Mouse (Mus musculus): ENCODE measurements around the gene Galnt15.

GRCm38 (mm10) chr14:32081026-32081425 is 52.2 kb downstream of the Galnt15 start:
- TF ChIP-seq CHD2 (IDR thresholded peaks at IDR 0.05; ENCODE audit: low read depth, low read length) (no peak), ZNF384 (IDR thresholded peaks at IDR 0.05; ENCODE audit: low read depth, low read length) (no peak), ZC3H11A (IDR thresholded peaks at IDR 0.05; ENCODE audit: borderline replicate concordance, low read depth, low read length) (no peak), HCFC1 (IDR thresholded peaks at IDR 0.05; ENCODE audit: borderline replicate concordance, insufficient read depth, low read length) (no peak)

Data from ES-E14 (cell line).